Mouse (Mus musculus) bone marrow, adult 2 months (tissue): ENCODE data around the gene Chd4.

Experiments
- CTCF ChIP-seq: fragments of 200-500 bp; IDR thresholded peaks from 2 replicates; pipeline ENCODE4 v1.5.1; 2011; ENCODE audit warnings: low read length, control low read depth; ENCODE audit not compliant: control insufficient read depth, insufficient read depth
- POLR2A ChIP-seq: fragments of 200-500 bp; IDR thresholded peaks from 2 replicates; pipeline ENCODE4 v1.6.1; 2011; ENCODE audit warnings: low read depth, mild to moderate bottlenecking, control low read depth, low read length, borderline replicate concordance; ENCODE audit not compliant: control insufficient read depth

DNA sequence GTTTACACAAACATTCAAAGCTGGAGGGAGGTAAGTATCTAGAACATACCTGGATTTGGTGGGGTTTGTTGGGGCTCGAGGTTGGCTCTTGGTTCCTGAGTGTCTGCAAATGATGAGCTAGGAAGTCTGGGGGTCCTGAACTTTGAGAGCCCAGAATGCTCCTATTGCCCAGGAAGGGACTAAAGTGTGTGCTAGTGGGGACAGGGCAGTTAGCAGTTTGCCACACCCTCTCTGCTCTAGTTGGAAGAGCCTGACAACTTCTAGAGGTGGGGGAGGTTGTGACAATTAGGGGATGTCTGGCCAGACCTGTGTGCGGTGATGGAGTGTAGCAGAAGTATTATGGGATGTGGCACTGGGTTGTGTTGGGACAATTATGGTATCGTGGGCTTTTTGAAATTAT is 938 bp upstream of the Chd4 start:
- no peak for TF ChIP-seq POLR2A
- TF ChIP-seq CTCF: no peak
